Mouse (Mus musculus): ENCODE measurements around the gene Ptpdc1.
A peak's percentile ranks its signal among the peaks of the same experiment; 100 is the strongest.

Gene Ptpdc1

DNA sequence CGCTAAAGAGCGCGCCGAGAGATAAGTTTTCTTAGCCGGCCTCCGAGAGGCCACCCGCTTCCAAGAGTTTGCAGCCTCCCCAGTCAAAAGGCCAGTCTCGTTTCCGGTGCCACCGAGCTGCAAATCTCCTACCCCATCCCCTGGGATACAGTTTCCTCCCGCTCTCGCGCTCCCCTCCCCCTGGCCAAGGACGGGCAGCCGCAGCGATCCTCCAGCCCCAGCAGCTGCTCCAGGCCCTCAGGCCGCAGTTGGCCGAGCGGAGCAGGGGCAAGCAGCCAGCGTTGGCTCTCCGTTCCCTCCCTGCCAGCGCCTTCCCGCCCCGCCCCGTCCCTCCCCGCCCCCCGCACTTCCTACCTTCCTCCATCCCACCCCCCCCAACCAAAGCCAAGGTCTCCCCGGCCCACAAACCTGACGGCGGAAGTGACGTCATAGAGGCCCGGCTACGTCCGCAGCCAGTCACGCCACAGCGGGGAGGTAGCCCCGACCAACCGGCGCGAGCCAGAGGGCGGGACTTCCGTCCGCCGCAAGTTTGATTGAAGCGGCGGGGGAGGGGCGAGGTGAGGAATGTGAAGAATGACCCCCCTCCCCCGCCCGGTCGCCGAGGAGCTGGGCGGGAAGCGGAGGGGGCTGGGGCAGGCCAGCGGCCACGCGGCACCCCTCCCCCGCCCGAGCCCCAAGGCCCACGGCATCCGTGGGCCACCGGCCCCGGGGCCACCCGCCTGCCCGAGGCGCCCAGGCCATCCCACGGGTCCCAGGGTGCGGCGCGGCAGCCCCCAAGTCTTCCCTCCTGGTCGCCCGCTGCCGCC is 79.8 kb downstream of the Ptpdc1 start:
- DNase-seq: peak; percentile 99

DNA sequence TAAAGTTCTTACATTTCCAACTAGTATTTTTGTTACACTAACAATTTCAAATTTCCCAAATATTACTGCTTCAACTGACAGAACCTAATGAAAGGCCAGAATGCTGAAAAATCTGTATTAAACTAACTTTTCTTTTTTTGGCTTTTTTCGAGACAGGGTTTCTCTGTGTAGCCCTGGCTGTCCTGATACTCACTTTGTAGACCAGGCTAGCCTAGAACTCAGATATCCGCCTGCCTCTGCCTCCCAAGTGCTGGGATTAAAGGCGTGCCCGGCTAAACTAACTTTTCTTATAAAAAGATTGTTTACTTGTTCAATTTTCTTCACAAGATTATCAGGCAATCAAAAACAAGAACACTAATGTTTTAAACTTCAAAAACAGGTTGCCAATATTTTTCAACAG is 80.6 kb downstream of the Ptpdc1 start:
- no peak for DNase-seq

DNA sequence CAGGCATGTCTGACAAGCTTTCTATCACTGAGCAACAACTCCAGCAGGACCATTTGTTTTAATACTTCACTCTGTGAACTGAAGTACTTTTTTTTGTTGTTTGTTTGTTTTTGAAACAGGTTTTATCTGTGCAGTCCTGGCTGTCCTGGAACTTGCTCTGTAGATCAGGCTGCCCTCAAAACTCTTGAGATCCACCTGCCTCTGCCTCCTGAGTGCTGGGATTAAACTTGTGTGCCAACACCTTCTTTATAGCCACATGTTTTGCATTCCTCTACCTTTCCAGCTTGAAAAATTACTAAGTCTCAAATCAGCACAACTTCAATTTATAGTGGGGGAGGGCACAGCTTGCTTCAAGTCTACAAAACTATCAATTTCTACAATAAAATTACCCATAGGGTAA is 81.1 kb downstream of the Ptpdc1 start:
- no peak for DNase-seq

DNA sequence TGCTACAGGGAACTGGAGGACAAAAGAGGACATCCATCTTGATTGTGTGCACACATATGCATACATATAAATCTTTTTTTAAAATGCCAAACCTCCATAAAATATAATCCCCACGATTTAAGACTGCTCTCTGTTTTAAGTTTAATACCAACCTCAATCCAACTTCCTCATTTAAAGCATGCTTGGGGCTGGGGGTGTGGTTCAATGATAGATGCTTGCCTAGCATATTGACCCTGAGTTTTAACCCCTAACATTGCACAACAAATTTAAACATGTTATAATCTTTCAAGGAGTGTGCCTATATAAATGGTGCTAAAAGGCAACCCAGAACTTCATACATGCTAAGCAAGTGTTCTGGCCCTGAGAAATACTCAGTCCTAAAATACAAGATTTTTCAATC is 85.0 kb downstream of the Ptpdc1 start:
- DNase-seq: no peak

DNA sequence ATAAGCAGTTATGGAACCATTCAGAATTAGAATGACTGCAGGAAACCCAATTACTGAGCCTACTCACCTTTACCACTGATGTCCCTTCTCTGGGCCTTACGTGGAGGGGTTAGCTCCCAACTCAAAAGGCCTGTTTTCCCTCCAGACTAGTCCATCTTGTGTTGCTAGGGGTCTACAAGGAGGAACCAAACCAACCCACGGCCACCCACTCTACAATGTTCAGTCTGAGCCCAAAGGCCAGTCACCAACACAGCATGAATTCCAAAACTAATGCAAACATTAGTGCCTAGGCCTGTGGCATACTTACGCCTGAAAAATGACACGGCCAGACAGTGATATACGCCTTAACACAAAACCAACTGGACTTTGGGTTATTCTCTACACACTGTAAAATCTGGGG is 92.0 kb downstream of the Ptpdc1 start:
- no peak for DNase-seq

DNA sequence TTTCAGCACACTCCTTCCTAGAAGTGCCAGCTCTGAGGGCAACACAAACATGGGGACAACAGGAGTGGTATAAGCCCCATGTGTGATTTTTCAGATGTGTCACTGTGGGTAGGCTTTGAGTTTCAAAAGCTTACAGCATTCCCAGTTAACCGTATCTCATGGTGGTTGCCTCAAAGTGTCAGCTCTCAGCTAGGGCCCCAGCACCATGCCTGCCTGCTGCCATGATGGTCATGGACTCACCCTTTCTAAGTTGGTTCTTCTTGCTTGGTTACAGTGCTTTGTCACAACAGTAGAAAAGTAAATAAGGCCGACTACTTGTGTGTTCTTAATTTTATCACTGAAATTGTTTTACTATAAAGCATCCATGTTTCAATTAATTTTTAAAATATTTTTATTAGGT is 94.0 kb downstream of the Ptpdc1 start:
- no peak for DNase-seq

DNA sequence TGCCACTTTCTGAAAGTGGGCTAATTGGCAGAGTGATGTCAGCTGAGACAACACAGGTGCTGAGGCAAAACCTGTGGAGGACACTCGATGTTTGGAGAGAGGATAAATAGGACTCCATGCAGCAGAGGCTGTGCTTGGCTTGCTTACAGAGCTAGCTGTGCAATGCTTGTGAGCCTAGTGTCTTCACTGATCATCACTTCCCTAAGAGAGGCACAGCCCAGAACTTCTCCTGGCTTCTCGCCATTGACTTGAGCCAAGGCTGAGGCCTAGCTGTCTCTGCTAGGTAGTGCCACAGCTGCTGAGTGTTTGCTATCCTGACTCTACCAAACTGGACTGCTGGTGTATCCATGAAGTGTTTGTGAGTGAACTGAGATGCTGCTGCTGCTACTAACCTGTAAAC is 94.8 kb downstream of the Ptpdc1 start:
- DNase-seq: peak; percentile 68

DNA sequence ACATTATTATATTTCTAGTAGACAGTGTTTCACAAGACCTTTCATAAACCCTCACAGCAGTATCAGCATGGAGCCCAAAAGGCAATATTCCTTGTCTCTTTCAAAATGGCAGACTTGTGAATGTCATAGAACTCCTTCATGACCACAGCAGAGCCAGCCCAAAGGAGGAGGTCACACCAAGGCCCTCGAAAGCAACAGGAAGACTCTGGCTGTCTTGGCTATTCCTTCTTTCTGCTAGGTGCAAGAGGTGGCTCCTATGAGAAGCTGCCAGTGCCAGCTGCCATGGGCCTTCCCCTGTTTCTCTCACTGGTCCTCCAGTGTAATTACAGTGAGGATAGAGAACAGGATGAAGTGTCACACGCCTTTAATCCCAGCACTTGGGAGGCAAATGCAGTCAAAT is 96.4 kb downstream of the Ptpdc1 start:
- no peak for DNase-seq

DNA sequence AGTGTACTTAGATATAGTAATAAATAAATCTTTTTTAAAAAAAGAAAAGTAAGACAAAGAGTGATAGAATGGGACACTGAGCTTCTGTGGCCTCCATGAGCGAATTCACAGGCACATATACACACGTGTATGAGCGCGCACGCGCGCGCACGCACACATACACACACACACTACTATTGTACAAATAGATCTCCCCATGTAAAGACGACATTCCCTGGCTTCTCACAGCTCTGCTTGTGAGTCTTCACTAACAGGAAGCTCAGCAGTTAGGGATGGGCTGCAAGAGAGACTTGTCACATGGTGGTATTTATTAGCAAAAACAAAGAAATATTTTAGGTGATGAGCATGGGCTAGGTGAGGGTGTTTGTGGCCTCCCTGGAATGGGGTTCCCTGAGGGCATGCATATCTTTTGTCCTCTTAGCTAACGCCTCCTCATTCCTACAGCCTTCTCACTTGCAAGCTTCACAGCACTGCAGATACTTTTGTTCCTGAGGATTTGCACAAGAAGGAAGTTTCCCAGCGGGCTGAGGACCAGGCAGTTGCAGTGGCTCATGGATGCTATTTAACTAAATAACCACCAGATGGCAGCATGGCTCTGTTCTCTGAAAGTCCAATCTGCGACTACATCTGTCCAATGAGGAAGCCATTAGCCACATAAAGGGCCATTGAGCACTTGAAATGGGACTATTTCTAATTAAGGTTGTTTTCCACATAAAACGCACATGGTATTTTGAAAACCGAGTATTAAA is 97.2 kb downstream of the Ptpdc1 start:
- DNase-seq: peak; percentile 72

Data from lung, postnatal 14 days (tissue).